Mouse (Mus musculus) embryonic facial prominence, embryonic 15.5 days (tissue): ENCODE data around the gene Olfr1396. TPM values are rescaled to one million over a fixed set of nuclear protein-coding genes. Genes with fewer than 3 reads are reported as not detected.

Source experiments
- ATAC-seq: fragments of 200-750 bp; cut with Nextera tagmentation; 2 replicates; pipeline ENCODE4 v1.8.0; 2017; ENCODE audit warnings: low read depth, moderate TSS enrichment; ENCODE audit not compliant: insufficient number of reproducible peaks, low FRiP score, low TSS enrichment
- H3K27ac ChIP-seq: fragments of 300-500 bp; sonication (generic); replicated peaks from 2 replicates; pipeline ENCODE4 v1.5.1; 2015; ENCODE audit warnings: mild to moderate bottlenecking, inconsistent platforms
- H3K27me3 ChIP-seq: fragments of 300-500 bp; sonication (generic); 2 replicates; pipeline ENCODE4 v1.6.1; 2015; ENCODE audit warnings: inconsistent platforms
- H3K36me3 ChIP-seq: fragments of 300-500 bp; sonication (generic); 2 replicates; pipeline ENCODE4 v1.6.1; 2015; ENCODE audit warnings: mild to moderate bottlenecking, inconsistent platforms
- H3K4me1 ChIP-seq: fragments of 300-500 bp; sonication (generic); 2 replicates; pipeline ENCODE4 v1.6.1; 2015; ENCODE audit warnings: inconsistent platforms
- H3K4me2 ChIP-seq: fragments of 300-500 bp; sonication (generic); replicated peaks from 2 replicates; pipeline ENCODE4 v1.6.1; 2015; ENCODE audit warnings: mild to moderate bottlenecking, inconsistent platforms
- H3K4me3 ChIP-seq: fragments of 300-500 bp; sonication (generic); replicated peaks from 2 replicates; pipeline ENCODE4 v1.5.1; 2015; ENCODE audit warnings: mild to moderate bottlenecking, inconsistent platforms
- H3K9ac ChIP-seq: fragments of 300-500 bp; sonication (generic); 2 replicates; pipeline ENCODE4 v1.6.1; 2015; ENCODE audit warnings: inconsistent platforms
- H3K9me3 ChIP-seq: fragments of 300-500 bp; sonication (generic); replicated peaks from 2 replicates; pipeline ENCODE4 v1.6.1; 2016; ENCODE audit warnings: inconsistent platforms
- WGBS: fragments of 180-500 bp; shearing (Covaris S2); methylation state at CpG from one replicate; pipeline ENCODE4 v1.1.7; 2015; 5-methylcytosine and 5-hydroxymethylcytosine counted together
- polyA plus RNA-seq: library from polyadenylated mRNA; unstranded; fragments of >200 nt; fragmentation: Nextera tagmentation; extraction: Ambion mirVana; gene quantifications from 2 replicates; pipeline ENCODE4 v1.2.1, GENCODE M21; 2015

Olfr1396 gene
- polyA plus RNA-seq, 1 experiment from 2014 or later: 0.27 TPM

DNA sequence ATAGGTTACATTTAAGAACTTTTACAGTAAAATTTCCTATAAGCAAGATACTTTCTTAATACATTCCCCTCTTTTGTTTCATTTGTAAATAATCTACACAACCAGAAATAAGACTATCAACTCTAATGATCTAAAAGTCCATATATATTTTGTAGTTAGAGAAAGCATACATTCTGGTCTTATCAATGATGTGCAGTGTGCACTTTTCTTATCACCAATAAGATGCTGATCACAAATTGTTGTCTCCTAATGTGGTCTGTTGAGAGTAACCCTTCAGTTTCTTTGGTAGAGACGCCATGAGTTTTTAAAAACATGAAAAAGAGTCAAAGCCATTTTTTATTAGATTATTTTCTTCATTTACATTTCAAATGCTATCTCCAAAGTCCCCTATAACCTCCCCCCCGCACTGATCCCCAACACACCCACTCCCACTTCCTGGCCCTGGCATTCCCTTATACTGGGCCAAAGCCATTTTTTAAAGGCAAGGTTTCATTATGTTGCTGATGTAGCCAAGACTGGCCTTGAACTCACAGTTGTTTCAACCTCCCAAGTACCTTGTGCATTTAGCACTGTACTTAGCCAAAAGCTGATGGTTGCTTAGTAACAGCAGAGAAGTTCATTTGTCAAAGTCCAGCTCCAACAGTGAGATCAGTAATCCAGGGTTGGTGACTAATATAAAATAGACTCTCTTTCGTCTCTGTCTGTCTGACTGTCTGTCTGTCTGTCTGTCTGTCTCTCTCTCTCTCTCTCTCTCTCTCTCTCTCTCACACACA is 24.8 kb downstream of the Olfr1396 start:
- no peak for ATAC-seq
- Histone ChIP-seq H3K9me3 (no peaks in the 10 kb centered on the region), H3K27me3 (no peaks in the 10 kb centered on the region), H3K4me1 (peaks cover 8% of the 10 kb centered on the region; the same call in 1 of the 2 replicates), H3K36me3 (no peaks in the 10 kb centered on the region), H3K27ac (no peak overlapping the region), H3K4me2 (no peak overlapping the region), H3K4me3 (no peak overlapping the region), H3K9ac (no peak overlapping the region)
- WGBS: 75% methylated on average over 3 of the region's 3 CpGs

GRCm38 (mm10) chr11:49088990-49089652 is 25.6 kb downstream of the Olfr1396 start:
- no peak overlapping the region for H3K27ac ChIP-seq
- no peak overlapping the region for H3K4me3 ChIP-seq

GRCm38 (mm10) chr11:49087830-49088616 is 26.7 kb downstream of the Olfr1396 start:
- Histone ChIP-seq H3K36me3 (no peaks in the 10 kb centered on the region), H3K4me1 (peaks cover 8% of the 10 kb centered on the region; the same call in 1 of the 2 replicates), H3K9me3 (no peaks in the 10 kb centered on the region), H3K4me3 (0 out of 2 replicates have a peak overlapping the region, but pooled peaks have one; percentile 2), H3K9ac (no peak overlapping the region), H3K27me3 (no peaks in the 10 kb centered on the region), H3K4me2 (peak overlapping the region; percentile 36), H3K27ac (no peak overlapping the region)
- WGBS: 28% methylated on average over 22 of the region's 22 CpGs
- ATAC-seq: peak; percentile 54; the same call in 1 of the 2 replicates

More at GRCm38 (mm10) chr11:49088990-49089652, 25.6 kb downstream of the Olfr1396 start:
- no peak overlapping the region for H3K4me2 ChIP-seq
- H3K36me3 ChIP-seq: no peaks in the 10 kb centered on the region
- H3K9ac ChIP-seq: no peak overlapping the region
- H3K9me3 ChIP-seq: no peaks in the 10 kb centered on the region
- no peak for ATAC-seq
- no peaks in the 10 kb centered on the region for H3K27me3 ChIP-seq
- WGBS: 76% methylated on average over 5 of the region's 5 CpGs
- H3K4me1 ChIP-seq: peaks cover 8% of the 10 kb centered on the region; the same call in 1 of the 2 replicates

DNA sequence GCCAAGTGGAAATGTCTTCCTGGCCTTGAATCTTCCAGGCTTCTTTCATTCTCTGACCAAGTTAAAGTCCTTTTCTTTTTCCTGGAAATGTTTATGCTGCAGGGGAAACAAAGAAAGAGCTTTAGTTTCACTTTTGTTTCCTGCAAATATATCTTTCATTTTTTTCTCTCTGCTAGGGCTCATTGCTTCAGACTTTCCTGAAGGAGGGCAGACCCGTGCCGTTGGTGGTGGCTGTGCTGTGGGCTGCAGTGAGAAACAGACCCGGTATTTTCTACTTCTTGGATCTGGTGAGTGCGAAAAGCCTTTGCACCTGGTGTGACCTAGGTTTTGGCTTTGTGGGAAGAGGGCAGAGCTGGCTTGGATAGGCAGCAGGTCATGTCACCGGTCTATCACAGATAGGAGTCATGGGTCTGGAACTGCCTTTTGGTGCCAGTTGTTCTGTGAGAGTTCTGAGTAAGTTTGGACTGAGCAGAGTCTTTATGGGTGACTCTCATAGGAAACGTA is 27.8 kb downstream of the Olfr1396 start:
- Histone ChIP-seq H3K9ac (no peak overlapping the region), H3K4me2 (no peak overlapping the region), H3K36me3 (no peaks in the 10 kb centered on the region), H3K9me3 (no peaks in the 10 kb centered on the region), H3K4me3 (no peak overlapping the region), H3K4me1 (peaks cover 8% of the 10 kb centered on the region; the same call in 1 of the 2 replicates), H3K27me3 (no peaks in the 10 kb centered on the region), H3K27ac (no peak overlapping the region)
- WGBS: 75% methylated on average over 6 of the region's 6 CpGs
- ATAC-seq: no peak

DNA sequence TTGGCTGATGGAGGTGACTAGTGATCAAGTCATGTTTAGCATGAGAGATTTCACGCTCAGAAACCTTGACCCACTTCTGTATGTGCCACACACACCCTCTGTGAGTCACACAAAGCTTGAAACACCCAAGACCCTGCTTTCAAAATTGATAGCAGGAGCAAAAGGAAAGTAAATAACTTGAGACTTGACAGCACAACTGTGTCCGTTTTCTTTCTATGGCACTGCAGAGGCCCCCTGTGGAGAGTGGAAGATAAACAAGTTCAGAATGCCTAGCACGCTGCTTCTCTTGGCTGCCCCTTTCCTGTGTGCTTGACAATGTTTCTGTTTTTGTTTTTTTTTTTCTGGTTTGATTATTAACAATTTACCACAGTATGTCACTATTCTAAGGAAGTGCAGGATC is 29.8 kb downstream of the Olfr1396 start:
- Histone ChIP-seq H3K9ac (no peak overlapping the region), H3K9me3 (no peaks in the 10 kb centered on the region), H3K4me2 (no peak overlapping the region), H3K4me1 (peaks cover 8% of the 10 kb centered on the region; the same call in 1 of the 2 replicates), H3K36me3 (no peaks in the 10 kb centered on the region), H3K4me3 (no peak overlapping the region), H3K27me3 (no peaks in the 10 kb centered on the region), H3K27ac (no peak overlapping the region)
- WGBS: 42% methylated on average over 3 of the region's 3 CpGs
- ATAC-seq: no peak

GRCm38 (mm10) chr11:49084385-49084784 is 30.3 kb downstream of the Olfr1396 start:
- no peaks in the 10 kb centered on the region for H3K27me3 ChIP-seq
- H3K4me3 ChIP-seq: no peak overlapping the region
- no peak overlapping the region for H3K9ac ChIP-seq
- WGBS: 70% methylated on average over 1 of the region's 1 CpGs
- H3K27ac ChIP-seq: no peak overlapping the region
- no peak overlapping the region for H3K4me2 ChIP-seq
- no peak for ATAC-seq
- peaks cover 8% of the 10 kb centered on the region; the same call in 1 of the 2 replicates for H3K4me1 ChIP-seq
- no peaks in the 10 kb centered on the region for H3K9me3 ChIP-seq
- H3K36me3 ChIP-seq: no peaks in the 10 kb centered on the region

DNA sequence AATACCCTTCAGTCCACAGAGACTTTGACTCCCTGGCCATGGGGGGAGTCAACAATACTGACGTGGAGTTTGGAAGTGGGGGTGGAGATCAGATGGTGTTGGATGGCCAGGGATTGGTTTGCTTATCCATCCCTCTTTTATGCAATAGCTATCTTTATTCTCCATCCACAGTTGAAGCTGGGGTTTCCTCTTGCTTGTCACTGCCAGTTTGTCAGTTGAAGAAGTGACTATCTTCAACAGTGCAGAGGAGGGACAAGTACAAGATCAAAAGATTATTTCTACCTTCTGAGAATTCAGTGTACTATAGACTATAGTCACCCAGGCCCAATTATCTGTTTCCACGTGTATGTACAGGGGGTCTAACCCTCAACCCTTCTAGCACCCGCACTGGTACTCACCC is 30.9 kb downstream of the Olfr1396 start:
- 75% methylated on average over 3 of the region's 3 CpGs for WGBS
- H3K4me1 ChIP-seq: peaks cover 8% of the 10 kb centered on the region; the same call in 1 of the 2 replicates
- no peaks in the 10 kb centered on the region for H3K9me3 ChIP-seq
- H3K4me3 ChIP-seq: no peak overlapping the region
- no peak overlapping the region for H3K4me2 ChIP-seq
- H3K36me3 ChIP-seq: no peaks in the 10 kb centered on the region
- H3K9ac ChIP-seq: no peak overlapping the region
- no peaks in the 10 kb centered on the region for H3K27me3 ChIP-seq
- no peak for ATAC-seq
- H3K27ac ChIP-seq: no peak overlapping the region

DNA sequence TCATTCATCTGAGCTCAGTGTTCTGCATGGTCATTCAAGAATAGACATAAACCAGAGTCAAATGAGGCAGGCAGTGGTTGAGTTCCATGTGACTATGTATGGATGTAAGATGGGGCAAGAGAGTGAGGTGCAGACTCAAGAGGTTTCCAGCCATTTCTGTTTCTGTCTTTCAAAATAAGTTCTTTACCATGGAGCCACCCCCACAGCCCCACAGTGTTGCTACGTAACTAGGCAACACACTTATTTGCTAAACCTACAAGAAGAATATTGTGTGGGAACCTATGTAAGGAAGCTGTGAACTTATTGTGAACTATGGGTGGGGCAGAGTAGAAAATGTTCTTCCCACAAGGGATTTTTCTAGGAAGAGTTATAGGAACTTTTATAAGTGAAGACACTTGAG is 31.5 kb downstream of the Olfr1396 start:
- H3K36me3 ChIP-seq: no peaks in the 10 kb centered on the region
- H3K9me3 ChIP-seq: no peaks in the 10 kb centered on the region
- ATAC-seq: no peak
- H3K9ac ChIP-seq: no peak overlapping the region
- H3K4me2 ChIP-seq: no peak overlapping the region
- 88% methylated on average over 1 of the region's 1 CpGs for WGBS
- no peak overlapping the region for H3K4me3 ChIP-seq
- H3K4me1 ChIP-seq: peaks cover 4% of the 10 kb centered on the region; the same call in 1 of the 2 replicates
- H3K27ac ChIP-seq: no peak overlapping the region
- H3K27me3 ChIP-seq: no peaks in the 10 kb centered on the region

DNA sequence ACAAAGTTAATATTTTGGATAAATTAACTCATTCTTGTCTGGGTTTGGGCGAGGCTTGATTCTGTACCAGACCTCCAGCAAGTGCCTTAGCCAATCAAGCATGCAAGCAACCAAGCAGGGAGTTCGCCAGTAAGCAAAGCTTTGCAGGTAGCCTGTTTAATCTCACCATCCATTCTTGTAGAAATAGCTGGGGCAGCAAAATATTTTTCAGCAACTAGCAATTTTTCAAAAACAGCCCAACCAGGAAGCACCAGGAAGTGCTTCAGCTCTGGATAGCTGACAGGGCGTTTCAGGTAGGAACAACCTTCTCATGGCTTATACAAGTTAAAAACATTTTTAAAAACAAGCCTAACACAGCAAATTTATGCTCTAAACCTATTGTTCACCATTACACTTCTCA is 32.8 kb downstream of the Olfr1396 start:
- Histone ChIP-seq H3K9me3 (no peaks in the 10 kb centered on the region), H3K36me3 (no peaks in the 10 kb centered on the region), H3K27ac (no peak overlapping the region), H3K4me2 (no peak overlapping the region), H3K9ac (no peak overlapping the region), H3K4me1 (no peaks in the 10 kb centered on the region), H3K27me3 (no peaks in the 10 kb centered on the region), H3K4me3 (no peak overlapping the region)
- no peak for ATAC-seq
- whole genome bisulfite sequencing: 76% methylated on average over 3 of the region's 3 CpGs

- ATAC-seq: no peak
- no peaks in the 10 kb centered on the region for H3K9me3 ChIP-seq
These were observed 33.3 kb downstream of the Olfr1396 start for GRCm38 (mm10) chr11:49081356-49081755.

DNA sequence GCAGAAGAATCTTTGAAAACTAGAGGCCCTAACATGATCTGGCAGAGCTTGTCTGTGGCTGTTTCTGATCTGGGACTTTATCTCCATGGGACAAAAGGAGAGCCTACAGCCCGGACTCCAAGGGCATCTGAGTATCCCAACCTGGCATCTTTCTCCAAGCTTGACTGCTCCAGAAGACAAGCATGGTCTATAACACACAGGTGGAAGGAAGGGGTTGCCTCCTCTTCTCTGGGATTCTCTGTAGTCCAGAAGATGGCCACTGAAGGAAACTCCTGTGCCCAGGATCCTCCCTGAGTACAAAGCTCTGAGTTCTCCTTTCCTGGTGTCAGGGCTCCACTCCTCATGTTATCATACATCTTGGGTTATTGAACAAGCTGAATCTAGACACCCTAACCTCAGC is 34.0 kb downstream of the Olfr1396 start:
- ATAC-seq: no peak

More at GRCm38 (mm10) chr11:49081356-49081755, 33.3 kb downstream of the Olfr1396 start:
- Histone ChIP-seq H3K27ac (no peak overlapping the region), H3K36me3 (no peaks in the 10 kb centered on the region), H3K4me3 (no peak overlapping the region), H3K4me1 (no peaks in the 10 kb centered on the region), H3K27me3 (no peaks in the 10 kb centered on the region), H3K9ac (no peak overlapping the region), H3K4me2 (no peak overlapping the region)
- WGBS: 68% methylated on average over 4 of the region's 4 CpGs

More for the DNA sequence above, 34.0 kb downstream of the Olfr1396 start:
- no peaks in the 10 kb centered on the region for H3K9me3 ChIP-seq
- no peaks in the 10 kb centered on the region for H3K27me3 ChIP-seq
- 66% methylated on average over 1 of the region's 1 CpGs for WGBS
- H3K4me2 ChIP-seq: no peak overlapping the region
- H3K9ac ChIP-seq: no peak overlapping the region
- no peak overlapping the region for H3K27ac ChIP-seq
- H3K4me1 ChIP-seq: no peaks in the 10 kb centered on the region
- no peaks in the 10 kb centered on the region for H3K36me3 ChIP-seq
- no peak overlapping the region for H3K4me3 ChIP-seq
